Mouse (Mus musculus) thymus, adult 2 months (tissue): ENCODE measurements around the gene Ubxn6.

Experiments used
- CTCF ChIP-seq: fragments of 200-500 bp; IDR thresholded peaks from 2 replicates; pipeline ENCODE4 v1.5.1; 2012; ENCODE audit warnings: mild to moderate bottlenecking, control low read depth, low read length, moderate library complexity, borderline replicate concordance; ENCODE audit not compliant: control insufficient read depth, poor library complexity, insufficient read depth; ENCODE audit errors: extremely low read depth
- POLR2A ChIP-seq: fragments of 200-500 bp; IDR thresholded peaks from 2 replicates; pipeline ENCODE4 v1.6.1; 2012; ENCODE audit warnings: mild to moderate bottlenecking, low read length, control low read depth, moderate library complexity; ENCODE audit not compliant: control insufficient read depth, poor library complexity, insufficient read depth; ENCODE audit errors: extremely low read depth

DNA sequence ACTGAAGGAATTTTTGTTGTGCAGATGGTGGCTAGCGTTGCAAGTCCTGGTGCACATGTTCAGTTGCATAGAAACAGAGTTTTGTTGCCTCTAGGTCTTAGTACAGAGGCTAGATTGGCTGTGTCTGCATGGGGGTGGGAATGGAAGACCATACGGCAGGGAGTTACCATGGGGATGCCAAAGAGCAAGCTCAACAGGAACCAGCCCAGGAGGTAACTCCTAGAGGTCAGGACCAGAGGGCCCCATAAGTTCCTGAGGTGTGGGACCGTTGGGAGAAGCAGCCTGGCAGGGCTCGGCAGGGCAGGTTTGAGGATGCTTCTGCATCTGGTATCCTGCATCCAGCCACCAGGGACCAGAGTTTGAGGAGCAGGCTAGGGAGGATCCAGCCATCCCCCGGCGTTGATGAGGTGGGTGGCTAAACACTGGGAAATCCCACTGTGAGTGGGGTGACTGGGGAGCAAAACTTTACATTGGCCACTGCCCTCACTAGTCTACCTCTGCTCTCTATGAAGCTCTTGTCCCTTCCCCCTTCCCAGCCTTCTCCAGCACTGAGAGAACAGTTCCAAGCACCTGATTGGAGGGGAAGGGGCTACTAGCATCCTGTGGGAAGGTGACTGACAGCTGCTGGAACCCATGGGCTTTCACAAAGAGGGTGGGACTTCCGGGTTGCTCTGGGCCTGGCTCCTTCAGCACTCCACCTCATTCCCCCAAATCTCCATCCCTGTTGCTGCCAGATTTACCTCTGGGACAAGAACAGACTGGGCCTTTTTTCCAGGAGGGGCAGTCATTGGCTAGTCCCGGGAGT is 6.2 kb upstream of the Ubxn6 start:
- TF ChIP-seq CTCF (no peak), POLR2A (no peak)
